Mouse (Mus musculus) stomach, embryonic 14.5 days (tissue): ENCODE measurements at regions not wholly inside any gene's neighbourhood (a gene's known extent, or its start where the extent isn't known, plus 50 kb on each side); places are given as distances from the start of the nearest gene placed in this dataset.

Experiments
- ATAC-seq: fragments of 200-750 bp; cut with Nextera tagmentation; 2 replicates; pipeline ENCODE4 v1.8.0; 2017; ENCODE audit warnings: low read depth, moderate TSS enrichment; ENCODE audit not compliant: insufficient number of reproducible peaks, insufficient read depth, low FRiP score
- H3K27ac ChIP-seq: fragments of 300-500 bp; sonication (generic); 2 replicates; pipeline ENCODE4 v1.5.1; 2014; ENCODE audit warnings: mild to moderate bottlenecking, low read length, moderate library complexity, mixed read lengths
- H3K27me3 ChIP-seq: fragments of 300-500 bp; sonication (generic); 2 replicates; pipeline ENCODE4 v1.6.1; 2014; ENCODE audit warnings: low read length, control low read depth, mixed read lengths; ENCODE audit not compliant: control insufficient read depth, insufficient read depth
- H3K36me3 ChIP-seq: fragments of 300-500 bp; sonication (generic); 2 replicates; pipeline ENCODE4 v1.6.1; 2014; ENCODE audit warnings: mild to moderate bottlenecking, control low read depth, low read length, moderate library complexity, mixed read lengths; ENCODE audit not compliant: control insufficient read depth, insufficient read depth
- H3K4me1 ChIP-seq: fragments of 300-500 bp; sonication (generic); 2 replicates; pipeline ENCODE4 v1.6.1; 2014; ENCODE audit warnings: low read length, control low read depth, mixed read lengths; ENCODE audit not compliant: control insufficient read depth, insufficient read depth
- H3K4me2 ChIP-seq: fragments of 300-500 bp; sonication (generic); replicated peaks from 2 replicates; pipeline ENCODE4 v1.6.1; 2014; ENCODE audit warnings: low read depth, low read length, control low read depth
- H3K4me3 ChIP-seq: fragments of 300-500 bp; sonication (generic); 2 replicates; pipeline ENCODE4 v1.5.1; 2014; ENCODE audit warnings: low read depth, low read length, control low read depth
- H3K9ac ChIP-seq: fragments of 300-500 bp; sonication (generic); replicated peaks from 2 replicates; pipeline ENCODE4 v1.6.1; 2014; ENCODE audit warnings: low read depth, mild to moderate bottlenecking, control low read depth, low read length, moderate library complexity, mixed read lengths
- H3K9me3 ChIP-seq: fragments of 300-500 bp; sonication (generic); 2 replicates; pipeline ENCODE4 v1.6.1; 2016; ENCODE audit warnings: low read depth, low read length, control low read depth; ENCODE audit not compliant: control insufficient read depth
- WGBS: fragments of 180-500 bp; shearing (Covaris S2); extraction: QIAGEN DNeasy Blood & Tissue Kit; methylation state at CpG from one replicate; pipeline ENCODE4 v1.1.7; 2014; 5-methylcytosine and 5-hydroxymethylcytosine counted together

- H3K36me3 ChIP-seq: no peaks in the 10 kb centered on the region
Observed at GRCm38 (mm10) chr2:149666412-149666811, 162.6 kb upstream of the Syndig1 start.

DNA sequence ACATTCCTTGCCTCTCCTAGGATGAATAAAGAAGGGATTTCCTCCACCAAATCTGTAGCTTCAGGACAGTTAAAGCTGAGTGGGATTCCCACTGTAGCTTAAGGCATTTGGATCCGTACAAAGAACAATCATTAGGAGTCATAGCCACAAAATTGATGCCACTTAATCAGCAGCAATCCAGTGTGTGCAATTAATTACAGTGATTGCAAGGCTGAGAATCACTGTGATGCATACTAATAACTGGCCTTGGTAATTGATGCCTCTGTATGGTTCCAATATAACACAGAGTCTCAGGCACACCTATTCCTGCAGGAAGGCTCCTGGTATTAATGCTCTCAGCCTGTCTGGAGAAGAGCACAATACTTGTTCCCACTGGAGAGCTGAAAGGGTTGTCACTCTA, 157.1 kb upstream of the Syndig1 start:
- Histone ChIP-seq H3K4me1 (no peaks in the 10 kb centered on the region), H3K4me2 (no peak overlapping the region), H3K27ac (no peak overlapping the region), H3K9me3 (no peaks in the 10 kb centered on the region), H3K36me3 (no peaks in the 10 kb centered on the region), H3K4me3 (no peak overlapping the region), H3K27me3 (no peaks in the 10 kb centered on the region), H3K9ac (no peak overlapping the region)
- ATAC-seq: no peak
- 82% methylated on average over 1 of the region's 1 CpGs for WGBS

More at GRCm38 (mm10) chr2:149666412-149666811, 162.6 kb upstream of the Syndig1 start:
- no peaks in the 10 kb centered on the region for H3K4me1 ChIP-seq
- no peaks in the 10 kb centered on the region for H3K27me3 ChIP-seq
- no peak for ATAC-seq
- H3K9ac ChIP-seq: no peak overlapping the region
- no peak overlapping the region for H3K4me2 ChIP-seq
- H3K9me3 ChIP-seq: no peaks in the 10 kb centered on the region
- 54% methylated on average over 3 of the region's 3 CpGs for WGBS
- no peak overlapping the region for H3K27ac ChIP-seq
- H3K4me3 ChIP-seq: no peak overlapping the region

- H3K4me3 ChIP-seq: no peak overlapping the region
- H3K9ac ChIP-seq: no peak overlapping the region
- no peaks in the 10 kb centered on the region for H3K4me1 ChIP-seq
- H3K9me3 ChIP-seq: no peaks in the 10 kb centered on the region
- no peak overlapping the region for H3K27ac ChIP-seq
- no peak overlapping the region for H3K4me2 ChIP-seq
- H3K36me3 ChIP-seq: no peaks in the 10 kb centered on the region
- no peak for ATAC-seq
- WGBS: 82% methylated on average over 2 of the region's 2 CpGs
- H3K27me3 ChIP-seq: no peaks in the 10 kb centered on the region
Observed at GRCm38 (mm10) chr2:149679822-149680459, 149.1 kb upstream of the Syndig1 start.

- Histone ChIP-seq H3K27me3 (no peaks in the 10 kb centered on the region), H3K9me3 (no peaks in the 10 kb centered on the region), H3K9ac (no peak overlapping the region), H3K4me2 (no peak overlapping the region), H3K27ac (no peak overlapping the region), H3K36me3 (no peaks in the 10 kb centered on the region), H3K4me1 (no peaks in the 10 kb centered on the region), H3K4me3 (no peak overlapping the region)
- no peak for ATAC-seq
- 75% methylated on average over 3 of the region's 3 CpGs for WGBS
Observed at GRCm38 (mm10) chr2:149722342-149722741, 106.7 kb upstream of the Syndig1 start.

GRCm38 (mm10) chr2:149724279-149724678, 104.7 kb upstream of the Syndig1 start:
- Histone ChIP-seq H3K9ac (no peak overlapping the region), H3K4me1 (no peaks in the 10 kb centered on the region), H3K36me3 (no peaks in the 10 kb centered on the region), H3K4me2 (no peak overlapping the region), H3K4me3 (no peak overlapping the region), H3K27ac (no peak overlapping the region), H3K27me3 (no peaks in the 10 kb centered on the region), H3K9me3 (no peaks in the 10 kb centered on the region)
- ATAC-seq: 0 out of 2 replicates have a peak, but pooled peaks have one; percentile 33
- WGBS: 29% methylated on average over 7 of the region's 7 CpGs

DNA sequence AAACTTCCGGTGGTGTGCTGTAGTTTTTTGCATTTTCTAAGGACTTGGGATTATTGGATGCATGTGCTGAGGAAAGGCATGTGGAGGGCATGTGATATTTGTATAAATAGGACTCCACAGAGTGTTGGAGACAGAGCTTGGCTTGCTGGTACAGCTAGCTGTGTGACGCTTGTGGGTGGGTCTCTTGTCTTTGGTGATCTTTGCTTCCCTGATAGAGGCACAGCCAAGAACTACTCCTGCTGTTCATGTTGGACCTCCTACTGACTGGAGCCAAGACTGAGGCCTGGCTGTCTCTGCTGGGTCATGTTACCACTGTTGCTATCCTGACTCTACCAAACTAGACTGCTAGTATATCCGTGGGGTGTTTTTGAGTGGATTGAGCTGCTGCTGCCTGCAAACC, 103.1 kb upstream of the Syndig1 start:
- ATAC-seq: no peak

DNA sequence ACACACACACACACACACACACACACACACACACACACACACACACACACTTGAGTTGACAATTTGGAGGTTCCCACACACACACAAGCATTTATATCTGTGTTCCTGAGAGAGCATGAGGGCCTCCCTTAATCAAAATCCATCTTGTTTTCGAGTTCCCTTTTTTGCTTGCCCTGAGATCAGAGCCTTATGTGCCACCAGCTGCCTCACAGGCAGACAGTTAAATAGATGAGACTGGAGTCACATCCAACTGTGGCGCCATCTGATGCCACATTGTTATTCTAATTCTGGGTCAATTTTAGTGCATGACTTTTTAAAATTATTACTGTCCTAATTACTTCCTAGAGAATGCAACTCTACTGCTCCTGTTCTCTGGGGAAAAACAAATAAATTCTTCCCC, 91.2 kb upstream of the Syndig1 start:
- ATAC-seq: no peak
- no peaks in the 10 kb centered on the region for H3K9me3 ChIP-seq
- no peak overlapping the region for H3K4me2 ChIP-seq
- no peak overlapping the region for H3K27ac ChIP-seq
- no peaks in the 10 kb centered on the region for H3K4me1 ChIP-seq
- H3K36me3 ChIP-seq: no peaks in the 10 kb centered on the region
- H3K9ac ChIP-seq: no peak overlapping the region
- 70% methylated on average over 2 of the region's 2 CpGs for WGBS
- H3K27me3 ChIP-seq: no peaks in the 10 kb centered on the region
- no peak overlapping the region for H3K4me3 ChIP-seq

More for the DNA sequence above, 103.1 kb upstream of the Syndig1 start:
- H3K27me3 ChIP-seq: no peaks in the 10 kb centered on the region
- WGBS: 70% methylated on average over 3 of the region's 3 CpGs
- H3K4me2 ChIP-seq: no peak overlapping the region
- no peak overlapping the region for H3K4me3 ChIP-seq
- H3K27ac ChIP-seq: no peak overlapping the region
- H3K36me3 ChIP-seq: no peaks in the 10 kb centered on the region
- no peaks in the 10 kb centered on the region for H3K4me1 ChIP-seq
- H3K9ac ChIP-seq: no peak overlapping the region
- no peaks in the 10 kb centered on the region for H3K9me3 ChIP-seq

DNA sequence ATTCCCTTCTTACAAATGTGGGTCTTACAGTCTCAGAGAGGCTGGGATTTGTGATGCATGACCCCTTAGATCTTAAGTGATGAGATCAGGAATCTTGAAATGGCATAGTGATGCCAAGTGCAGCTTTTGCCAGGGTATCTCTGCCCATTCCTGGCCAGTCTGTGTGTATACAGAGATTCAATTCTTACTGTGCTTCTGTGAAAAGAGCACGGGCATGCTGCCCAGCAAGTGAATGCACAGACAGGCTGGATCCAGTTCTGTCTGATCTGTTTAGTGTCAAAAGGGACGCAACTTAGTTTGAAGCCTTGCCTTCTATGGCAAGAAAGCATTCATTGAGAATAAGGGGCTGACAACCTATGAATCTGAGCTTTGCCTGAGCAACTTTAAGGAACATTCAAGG, 89.1 kb upstream of the Syndig1 start:
- Histone ChIP-seq H3K4me2 (no peak overlapping the region), H3K27me3 (no peaks in the 10 kb centered on the region), H3K4me3 (no peak overlapping the region), H3K27ac (no peak overlapping the region), H3K36me3 (no peaks in the 10 kb centered on the region), H3K9me3 (no peaks in the 10 kb centered on the region), H3K4me1 (no peaks in the 10 kb centered on the region), H3K9ac (no peak overlapping the region)
- 0 out of 2 replicates have a peak, but pooled peaks have one; percentile 28 for ATAC-seq
- 74% methylated on average over 2 of the region's 2 CpGs for WGBS

GRCm38 (mm10) chr2:149742661-149743060, 86.3 kb upstream of the Syndig1 start:
- Histone ChIP-seq H3K9ac (no peak overlapping the region), H3K27ac (no peak overlapping the region), H3K4me3 (no peak overlapping the region), H3K9me3 (no peaks in the 10 kb centered on the region), H3K4me2 (no peak overlapping the region), H3K4me1 (no peaks in the 10 kb centered on the region), H3K36me3 (no peaks in the 10 kb centered on the region), H3K27me3 (no peaks in the 10 kb centered on the region)
- ATAC-seq: no peak
- 89% methylated on average over 2 of the region's 2 CpGs for WGBS
